Mouse (Mus musculus): Measurements from ENCODE around the gene Gm14124. TPM values are rescaled to one million over a fixed set of nuclear protein-coding genes. Genes with fewer than 3 reads are reported as not detected.
"Not testable (repeated sequence)": the region's sequence is repeated elsewhere in the genome, so short reads cannot be mapped to it uniquely, and the experiment has no call there.

Gm14124 gene
- not detected in 2 replicates for polyA plus RNA-seq (2015; fragmentation: Nextera tagmentation; extraction: Ambion mirVana)

DNA sequence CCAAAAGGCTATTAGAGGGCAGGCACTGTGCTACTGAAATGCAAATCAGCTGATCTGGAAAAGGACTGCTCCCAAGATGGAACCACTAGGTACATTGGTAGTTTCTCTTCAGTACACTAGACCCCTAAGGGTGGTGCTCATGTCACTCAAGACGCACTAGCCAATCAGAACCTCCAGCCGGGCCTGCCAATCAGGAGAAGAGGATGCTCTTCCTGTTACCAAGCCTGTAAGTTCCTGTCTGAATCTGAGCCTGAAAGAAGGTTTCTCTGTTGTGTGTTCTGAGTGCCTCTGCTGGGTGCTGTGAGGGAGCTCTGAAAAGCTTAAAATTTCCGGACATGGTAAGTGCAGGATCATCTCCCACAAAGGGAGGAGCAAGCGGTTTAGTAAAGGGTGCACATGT, at the start of gene Gm14124:
TSS of gene Gm14124 (plus strand) at position 227 of the 400 bp plus-strand sequence.
- ATAC-seq (ENCODE audit: insufficient number of reproducible peaks, insufficient read depth, low FRiP score, low TSS enrichment, low read depth); H3K4me3 ChIP-seq: not testable (repeated sequence)
- 84% methylated on average over 4 of the region's 4 CpGs for WGBS

GRCm38 (mm10) chr2:150217600-150218362, 39.5 kb upstream of the Gm14124 start, which contains the start of gene Zfp937:
Zfp937 (plus strand) TSS chr2:150218073.
- peak within 1 kb of the TSS; percentile 33; the same call in 1 of the 2 replicates for H3K27ac ChIP-seq
- H3K4me2 ChIP-seq: peak within 1 kb of the TSS; percentile 55
- peak within 1 kb of the TSS; percentile 45 for H3K4me3 ChIP-seq
- not testable (repeated sequence) for H3K4me1 ChIP-seq, H3K9me3 ChIP-seq, H3K36me3 ChIP-seq, H3K27me3 ChIP-seq
- peak within 1 kb of the TSS; percentile 64 for H3K9ac ChIP-seq
- peak; percentile 97 for ATAC-seq (ENCODE audit: insufficient number of reproducible peaks, insufficient read depth, low FRiP score, low TSS enrichment, low read depth)
- 2% methylated on average over 15 of the region's 15 CpGs for WGBS

More for the DNA sequence above, at the start of gene Gm14124:
- not testable (repeated sequence) for H3K9ac ChIP-seq, H3K9me3 ChIP-seq, H3K4me1 ChIP-seq, H3K27ac ChIP-seq, H3K27me3 ChIP-seq, H3K36me3 ChIP-seq, H3K4me2 ChIP-seq

DNA sequence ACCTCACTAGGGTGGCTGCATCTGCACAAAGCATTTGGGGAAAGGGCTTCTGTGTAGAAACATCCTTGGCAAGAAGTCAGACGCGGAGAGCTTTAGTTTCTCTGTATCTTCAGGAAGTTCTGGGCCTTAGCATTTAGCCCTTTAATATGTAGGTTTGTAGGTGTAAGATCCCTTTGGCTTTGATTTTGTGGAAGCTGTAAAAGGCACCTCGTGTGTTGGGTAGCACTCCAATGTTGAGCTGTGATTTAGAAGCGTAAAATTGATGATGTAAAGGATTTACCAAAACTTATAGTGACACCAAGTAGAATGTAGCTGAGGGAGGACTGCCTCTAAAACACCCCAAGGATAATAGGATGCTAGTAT, 39.0 kb upstream of the Gm14124 start:
- Histone ChIP-seq H3K9ac (peak overlapping the region; percentile 64), H3K4me3 (peak overlapping the region; percentile 45), H3K27ac (peak overlapping the region; percentile 33; the same call in 1 of the 2 replicates), H3K4me2 (peak overlapping the region; percentile 55)
- ATAC-seq (ENCODE audit: insufficient number of reproducible peaks, insufficient read depth, low FRiP score, low TSS enrichment, low read depth); H3K4me1 ChIP-seq; H3K27me3 ChIP-seq; H3K9me3 ChIP-seq; H3K36me3 ChIP-seq: not testable (repeated sequence)
- 28% methylated on average over 4 of the region's 4 CpGs for WGBS

GRCm38 (mm10) chr2:150223263-150223662, 34.1 kb upstream of the Gm14124 start:
- not testable (repeated sequence) for H3K9ac ChIP-seq; H3K4me2 ChIP-seq; ATAC-seq (ENCODE audit: insufficient number of reproducible peaks, insufficient read depth, low FRiP score, low TSS enrichment, low read depth); H3K36me3 ChIP-seq; H3K4me1 ChIP-seq; H3K4me3 ChIP-seq; H3K9me3 ChIP-seq; H3K27me3 ChIP-seq; H3K27ac ChIP-seq

GRCm38 (mm10) chr2:150243211-150243610, 14.1 kb upstream of the Gm14124 start:
- Histone ChIP-seq H3K4me3 (no peak overlapping the region), H3K27ac (no peak overlapping the region), H3K27me3 (no peaks in the 10 kb centered on the region), H3K9ac (no peak overlapping the region), H3K4me1 (no peaks in the 10 kb centered on the region), H3K4me2 (no peak overlapping the region), H3K36me3 (peaks cover 26% of the 10 kb centered on the region), H3K9me3 (peaks cover 31% of the 10 kb centered on the region)
- no peak for ATAC-seq (ENCODE audit: insufficient number of reproducible peaks, insufficient read depth, low FRiP score, low TSS enrichment, low read depth)
- WGBS: 85% methylated on average over 2 of the region's 2 CpGs

- not testable (repeated sequence) for H3K4me1 ChIP-seq; H3K4me3 ChIP-seq; ATAC-seq (ENCODE audit: insufficient number of reproducible peaks, insufficient read depth, low FRiP score, low TSS enrichment, low read depth); H3K36me3 ChIP-seq; H3K9ac ChIP-seq; H3K27ac ChIP-seq; H3K27me3 ChIP-seq; H3K9me3 ChIP-seq; H3K4me2 ChIP-seq
- WGBS: 61% methylated on average over 2 of the region's 2 CpGs
These were observed 1.8 kb upstream of the Gm14124 start, which contains the start of gene Gm21994 for GRCm38 (mm10) chr2:150255491-150255890. Gm21994 (minus strand) TSS chr2:150255591.

- not testable (repeated sequence) for H3K4me1 ChIP-seq; H3K27ac ChIP-seq; H3K4me3 ChIP-seq; ATAC-seq (ENCODE audit: insufficient number of reproducible peaks, insufficient read depth, low FRiP score, low TSS enrichment, low read depth); H3K9me3 ChIP-seq; H3K9ac ChIP-seq; H3K36me3 ChIP-seq; H3K27me3 ChIP-seq; H3K4me2 ChIP-seq
- WGBS: 56% methylated on average over 2 of the region's 2 CpGs
These were observed 456 bp upstream of the Gm14124 start for GRCm38 (mm10) chr2:150256861-150257260.

DNA sequence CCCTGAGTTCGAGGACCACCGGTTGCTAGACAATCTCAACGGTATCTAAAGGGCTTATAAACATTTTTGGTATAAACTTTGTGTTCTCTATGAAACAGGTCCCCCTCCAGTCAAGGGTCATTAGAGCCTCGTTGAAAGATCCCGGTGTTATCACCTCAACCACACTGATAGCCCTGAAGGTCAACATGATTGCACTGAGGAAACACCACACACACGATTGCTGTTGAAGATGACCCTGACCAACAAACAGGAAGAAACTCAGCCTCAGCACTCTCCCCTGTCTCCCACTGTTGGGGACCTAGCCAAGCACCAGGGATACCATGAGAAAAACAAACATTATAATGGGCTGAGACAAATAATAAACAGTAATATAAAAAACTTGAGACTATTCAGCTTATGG, 36.4 kb downstream of the Gm14124 start:
- no peaks in the 10 kb centered on the region for H3K36me3 ChIP-seq

GRCm38 (mm10) chr2:150299096-150299495, 41.8 kb downstream of the Gm14124 start:
- ATAC-seq (ENCODE audit: insufficient number of reproducible peaks, insufficient read depth, low FRiP score, low TSS enrichment, low read depth): no peak

More for the DNA sequence above, 36.4 kb downstream of the Gm14124 start:
- ATAC-seq (ENCODE audit: insufficient number of reproducible peaks, insufficient read depth, low FRiP score, low TSS enrichment, low read depth): no peak
- no peak overlapping the region for H3K9ac ChIP-seq
- no peaks in the 10 kb centered on the region for H3K9me3 ChIP-seq
- H3K27ac ChIP-seq: no peak overlapping the region
- no peak overlapping the region for H3K4me3 ChIP-seq
- 87% methylated on average over 6 of the region's 6 CpGs for WGBS
- H3K4me2 ChIP-seq: no peak overlapping the region
- H3K27me3 ChIP-seq: no peaks in the 10 kb centered on the region
- no peaks in the 10 kb centered on the region for H3K4me1 ChIP-seq

DNA sequence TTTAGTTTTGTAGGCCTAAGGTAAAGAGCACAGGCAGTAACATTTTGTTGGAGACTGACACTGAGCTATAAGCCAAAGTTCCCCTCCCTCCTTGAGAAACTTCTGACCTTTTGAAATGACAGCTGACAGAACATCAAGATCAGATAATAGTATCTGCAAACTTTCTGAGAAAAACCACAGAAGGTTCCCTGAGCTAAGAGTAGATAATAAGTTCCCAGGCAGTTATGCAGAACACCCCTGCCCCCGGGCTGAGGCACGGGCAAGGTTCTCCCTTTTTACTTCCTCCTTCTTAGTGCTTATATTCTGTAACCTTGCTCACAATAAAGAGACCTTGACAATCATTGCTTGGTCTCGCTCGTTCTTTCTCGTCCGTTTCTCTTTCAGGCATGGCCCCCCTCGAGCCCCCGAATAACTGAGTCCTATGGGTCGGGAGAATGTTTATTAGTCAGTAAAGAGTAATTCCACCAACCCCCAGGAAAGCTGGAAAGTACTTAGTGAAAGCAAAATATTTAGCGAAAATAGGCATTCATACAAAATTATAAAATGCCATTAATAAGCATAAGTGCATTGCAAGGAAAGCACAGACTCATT, 50.0 kb downstream of the Gm14124 start:
- no peak overlapping the region for H3K4me2 ChIP-seq
- H3K4me1 ChIP-seq: no peaks in the 10 kb centered on the region
- H3K27me3 ChIP-seq: no peaks in the 10 kb centered on the region
- WGBS: 84% methylated on average over 10 of the region's 10 CpGs
- no peak for ATAC-seq (ENCODE audit: insufficient number of reproducible peaks, insufficient read depth, low FRiP score, low TSS enrichment, low read depth)
- no peak overlapping the region for H3K4me3 ChIP-seq
- H3K9ac ChIP-seq: no peak overlapping the region
- peaks cover 5% of the 10 kb centered on the region for H3K9me3 ChIP-seq
- H3K36me3 ChIP-seq: no peaks in the 10 kb centered on the region
- H3K27ac ChIP-seq: no peak overlapping the region

More at GRCm38 (mm10) chr2:150299096-150299495, 41.8 kb downstream of the Gm14124 start:
- Histone ChIP-seq H3K9ac (no peak overlapping the region), H3K4me3 (no peak overlapping the region), H3K27me3 (no peaks in the 10 kb centered on the region), H3K36me3 (no peaks in the 10 kb centered on the region), H3K9me3 (no peaks in the 10 kb centered on the region), H3K4me2 (no peak overlapping the region), H3K4me1 (no peaks in the 10 kb centered on the region), H3K27ac (no peak overlapping the region)
- WGBS: 60% methylated on average over 1 of the region's 1 CpGs

DNA sequence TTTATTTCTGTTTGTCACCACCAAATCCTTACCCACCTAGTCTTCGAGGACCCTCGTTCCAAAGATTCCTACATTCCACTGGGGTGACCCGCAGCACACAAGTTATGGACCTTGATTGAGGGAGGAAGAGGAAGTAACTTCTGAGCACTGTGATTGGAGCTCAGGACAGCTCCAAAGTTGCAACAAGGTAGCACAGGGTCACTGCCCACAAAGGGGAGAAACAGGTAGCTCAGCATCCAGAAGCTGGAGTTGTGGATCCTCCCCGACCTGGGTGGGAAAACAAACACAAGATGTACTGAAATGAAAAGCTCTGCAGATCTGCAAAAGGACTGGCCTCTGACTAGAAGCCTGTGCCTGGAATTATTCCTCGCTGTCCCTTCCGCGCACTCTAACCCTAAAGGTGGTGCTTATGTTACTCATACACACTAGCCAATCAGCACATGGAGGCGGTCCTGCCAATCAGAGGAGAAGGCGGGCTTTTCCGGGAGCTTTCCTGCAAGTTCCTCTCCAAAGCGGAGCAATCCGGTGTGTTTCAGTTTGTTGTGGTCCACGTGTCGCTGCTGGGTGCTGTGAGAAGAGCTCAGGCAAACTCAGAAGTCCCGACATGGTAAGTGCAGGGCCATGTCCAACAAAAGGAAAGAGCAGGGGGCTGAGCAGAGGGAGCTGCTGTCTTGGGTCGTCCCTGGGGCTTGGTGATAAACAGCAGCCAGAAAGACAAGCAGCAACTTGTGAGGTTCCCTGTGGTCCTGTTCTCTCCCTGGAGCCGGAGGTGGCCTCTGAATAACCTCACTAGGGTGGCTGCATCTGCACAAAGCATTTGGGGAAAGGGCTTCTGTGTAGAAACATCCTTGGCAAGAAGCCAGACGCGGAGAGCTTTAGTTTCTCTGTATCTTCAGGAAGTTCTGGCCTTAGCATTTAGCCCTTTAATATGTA, 53.9 kb downstream of the Gm14124 start:
- H3K27ac ChIP-seq: peak overlapping the region; percentile 34; the same call in 1 of the 2 replicates
- peaks cover 22% of the 10 kb centered on the region for H3K36me3 ChIP-seq
- peaks cover 12% of the 10 kb centered on the region for H3K9me3 ChIP-seq
- ATAC-seq (ENCODE audit: insufficient number of reproducible peaks, insufficient read depth, low FRiP score, low TSS enrichment, low read depth): peak; percentile 94
- peak overlapping the region; percentile 60 for H3K4me2 ChIP-seq
- WGBS: 16% methylated on average over 19 of the region's 19 CpGs
- peak overlapping the region; percentile 72 for H3K9ac ChIP-seq
- H3K4me3 ChIP-seq: peak overlapping the region; percentile 54
- not testable (repeated sequence) for H3K27me3 ChIP-seq, H3K4me1 ChIP-seq
